Mouse (Mus musculus) hindbrain, embryonic 14.5 days (tissue): ENCODE data around the gene H2-Eb2. TPM values are rescaled to one million over a fixed set of nuclear protein-coding genes. Genes with fewer than 3 reads are reported as not detected.

ENCODE experiments used
- ATAC-seq: fragments of 200-750 bp; cut with Nextera tagmentation; 2 replicates; pipeline ENCODE4 v1.8.0; 2017; ENCODE audit warnings: moderate number of reproducible peaks, mild to moderate bottlenecking, moderate TSS enrichment, moderate library complexity; ENCODE audit not compliant: low FRiP score
- DNase-seq: peaks from one replicate; pipeline ENCODE4 v3.0.0-alpha.2; 2015; ENCODE audit warnings: low spot score
- H3K27ac ChIP-seq: fragments of 300-500 bp; sonication (generic); 2 replicates; pipeline ENCODE4 v1.5.1; 2014; ENCODE audit warnings: mild to moderate bottlenecking, moderate library complexity
- H3K27me3 ChIP-seq: fragments of 300-500 bp; sonication (generic); 2 replicates; pipeline ENCODE4 v1.6.1; 2014; ENCODE audit warnings: mild to moderate bottlenecking, low read length, mixed read lengths; ENCODE audit not compliant: control insufficient read depth, insufficient read depth
- H3K36me3 ChIP-seq: fragments of 300-500 bp; sonication (generic); replicated peaks from 2 replicates; pipeline ENCODE4 v1.6.1; 2014; ENCODE audit not compliant: control insufficient read depth, insufficient read depth
- H3K4me1 ChIP-seq: fragments of 300-500 bp; sonication (generic); replicated peaks from 2 replicates; pipeline ENCODE4 v1.6.1; 2014; ENCODE audit warnings: antibody characterized with exemption, low read length, mixed read lengths; ENCODE audit not compliant: control insufficient read depth, insufficient read depth
- H3K4me2 ChIP-seq: fragments of 300-500 bp; sonication (generic); replicated peaks from 2 replicates; pipeline ENCODE4 v1.6.1; 2014; ENCODE audit warnings: mild to moderate bottlenecking, moderate library complexity
- H3K4me3 ChIP-seq: fragments of 300-500 bp; sonication (generic); replicated peaks from 2 replicates; pipeline ENCODE4 v1.5.1; 2014; ENCODE audit warnings: mild to moderate bottlenecking, low read length
- H3K9ac ChIP-seq: fragments of 300-500 bp; sonication (generic); 2 replicates; pipeline ENCODE4 v1.6.1; 2014
- H3K9me3 ChIP-seq: fragments of 300-500 bp; sonication (generic); 2 replicates; pipeline ENCODE4 v1.6.1; 2016; ENCODE audit warnings: low read length; ENCODE audit not compliant: control insufficient read depth
- WGBS: fragments of 180-500 bp; shearing (Covaris S2); extraction: QIAGEN DNeasy Blood & Tissue Kit; methylation state at CpG from one replicate; pipeline ENCODE4 v1.1.7; 2014; 5-methylcytosine and 5-hydroxymethylcytosine counted together
- polyA plus RNA-seq: library from polyadenylated mRNA; unstranded; fragments of >200 nt; fragmentation: Nextera tagmentation; extraction: Ambion mirVana; gene quantifications from 2 replicates; pipeline ENCODE4 v1.2.1, GENCODE M21; 2014

The H2-Eb2 gene
- polyA plus RNA-seq, 1 experiment from 2014 or later = 0.12 TPM

DNA sequence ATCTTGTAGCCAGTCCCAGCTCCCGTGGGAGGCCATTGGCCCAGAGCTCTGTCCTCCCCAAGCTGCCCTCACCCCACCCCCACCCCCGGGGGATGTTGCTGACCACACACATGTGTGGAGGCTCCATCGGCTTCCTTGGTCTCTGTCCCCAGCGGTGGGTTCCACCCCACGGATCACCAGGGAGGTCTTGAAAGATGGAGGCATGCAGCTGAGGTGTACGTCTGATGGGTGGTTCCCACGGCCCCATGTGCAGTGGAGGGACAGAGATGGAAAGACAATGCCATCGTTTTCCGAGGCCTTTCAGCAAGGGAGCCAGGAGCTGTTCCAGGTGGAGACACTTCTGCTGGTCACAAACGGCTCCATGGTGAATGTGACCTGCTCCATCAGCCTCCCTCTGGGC, 39.6 kb downstream of the H2-Eb2 start:
- no peaks in the 10 kb centered on the region for H3K4me1 ChIP-seq
- no peak overlapping the region for H3K4me3 ChIP-seq
- DNase-seq (no peak), ATAC-seq (no peak)
- H3K27ac ChIP-seq = no peak overlapping the region
- H3K27me3 ChIP-seq = no peaks in the 10 kb centered on the region
- no peaks in the 10 kb centered on the region for H3K9me3 ChIP-seq
- no peak overlapping the region for H3K9ac ChIP-seq
- no peak overlapping the region for H3K4me2 ChIP-seq
- 75% methylated on average over 10 of the region's 10 CpGs for WGBS
- no peaks in the 10 kb centered on the region for H3K36me3 ChIP-seq

DNA sequence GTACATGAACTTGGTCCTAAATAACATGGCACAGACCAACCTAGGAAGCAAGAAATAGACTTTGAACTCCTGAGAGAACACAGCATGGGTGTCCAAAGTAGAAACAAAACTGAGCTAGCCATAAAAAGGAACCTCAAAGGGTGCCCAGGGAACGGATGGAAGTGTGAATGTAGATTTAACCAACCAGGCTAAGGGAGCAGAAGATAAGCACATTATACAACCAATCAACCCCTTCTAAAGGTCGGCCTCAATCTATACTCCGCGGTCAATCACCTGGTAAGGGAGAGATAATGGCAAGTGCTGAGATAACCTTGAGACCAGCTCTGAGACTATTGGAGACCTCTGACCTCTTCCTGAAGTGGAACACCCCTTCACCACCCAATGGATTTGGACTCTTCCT, 45.1 kb downstream of the H2-Eb2 start:
- Histone ChIP-seq H3K36me3 (no peaks in the 10 kb centered on the region), H3K4me2 (no peak overlapping the region), H3K9ac (no peak overlapping the region), H3K4me3 (no peak overlapping the region), H3K27me3 (no peaks in the 10 kb centered on the region), H3K9me3 (no peaks in the 10 kb centered on the region), H3K4me1 (no peaks in the 10 kb centered on the region), H3K27ac (no peak overlapping the region)
- ATAC-seq = no peak
- WGBS = 90% methylated on average over 4 of the region's 4 CpGs
- DNase-seq = no peak

DNA sequence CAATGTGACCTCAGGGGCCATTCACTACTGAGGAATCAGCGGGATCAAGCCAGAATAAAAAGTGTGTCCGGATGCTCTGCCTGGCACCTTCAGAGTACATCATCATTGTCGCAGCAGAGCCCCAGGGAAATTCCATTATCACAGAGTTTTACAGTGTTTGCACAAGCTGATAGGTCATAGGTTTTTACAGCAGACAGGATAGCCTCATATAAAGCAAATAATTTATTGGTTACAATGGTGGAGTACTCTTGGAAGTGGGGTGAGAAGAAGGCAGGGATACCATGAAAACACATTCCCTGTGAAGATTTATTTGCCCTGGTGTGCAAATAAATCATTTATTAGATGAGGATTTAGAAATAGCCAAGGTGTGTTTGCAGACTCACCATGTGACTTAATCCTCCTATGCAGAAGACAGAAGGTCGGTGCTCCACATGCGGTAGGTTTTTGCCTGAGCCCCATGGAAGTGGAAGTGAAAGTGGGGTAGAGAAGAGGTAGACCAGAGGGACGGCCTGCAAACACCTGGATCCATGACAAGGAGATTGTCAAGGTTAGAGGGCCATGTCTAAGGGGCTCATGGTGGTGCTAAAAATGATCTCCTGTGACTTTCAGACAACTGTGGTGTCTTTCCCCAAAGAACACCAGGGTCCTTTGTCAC, 47.7 kb downstream of the H2-Eb2 start:
- no peaks in the 10 kb centered on the region for H3K27me3 ChIP-seq
- no peak overlapping the region for H3K4me2 ChIP-seq
- no peak overlapping the region for H3K4me3 ChIP-seq
- H3K36me3 ChIP-seq = no peaks in the 10 kb centered on the region
- H3K9me3 ChIP-seq = no peaks in the 10 kb centered on the region
- H3K4me1 ChIP-seq = no peaks in the 10 kb centered on the region
- H3K27ac ChIP-seq = no peak overlapping the region
- H3K9ac ChIP-seq = no peak overlapping the region
- 82% methylated on average over 6 of the region's 6 CpGs for WGBS
- ATAC-seq (no peak), DNase-seq (no peak)

DNA sequence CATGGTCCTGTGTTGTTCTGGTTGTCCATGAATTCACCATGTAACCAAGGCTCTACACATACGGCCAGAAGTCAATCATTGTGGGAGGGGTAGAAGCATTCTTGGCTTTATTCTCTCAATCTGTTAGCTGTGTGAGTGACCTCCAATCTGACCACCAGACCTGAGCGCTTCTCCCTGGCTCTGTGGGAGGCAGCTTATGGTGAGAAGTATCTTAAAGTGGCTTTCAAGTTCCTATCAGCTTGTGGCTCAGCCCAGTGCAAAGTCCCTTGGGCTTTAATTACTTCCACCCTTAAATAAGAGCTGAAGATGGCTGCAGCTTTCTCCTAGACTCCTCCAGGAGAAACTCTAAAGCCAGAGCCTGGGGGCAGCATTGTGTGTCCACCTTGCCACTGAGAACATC, 51.4 kb downstream of the H2-Eb2 start, which contains the start of gene Btnl1:
Btnl1 (plus strand) TSS at position 286 of the 400 bp plus-strand sequence.
- H3K36me3 ChIP-seq = no peaks in the 10 kb centered on the region
- H3K27me3 ChIP-seq = no peaks in the 10 kb centered on the region
- no peak within 1 kb of the TSS for H3K4me2 ChIP-seq
- H3K4me1 ChIP-seq = no peaks in the 10 kb centered on the region
- ATAC-seq (no peak), DNase-seq (no peak)
- no peak within 1 kb of the TSS for H3K27ac ChIP-seq
- no peak within 1 kb of the TSS for H3K9ac ChIP-seq
- no peak within 1 kb of the TSS for H3K4me3 ChIP-seq
- H3K9me3 ChIP-seq = no peaks in the 10 kb centered on the region
- WGBS = 80% methylated on average over 2 of the region's 2 CpGs

DNA sequence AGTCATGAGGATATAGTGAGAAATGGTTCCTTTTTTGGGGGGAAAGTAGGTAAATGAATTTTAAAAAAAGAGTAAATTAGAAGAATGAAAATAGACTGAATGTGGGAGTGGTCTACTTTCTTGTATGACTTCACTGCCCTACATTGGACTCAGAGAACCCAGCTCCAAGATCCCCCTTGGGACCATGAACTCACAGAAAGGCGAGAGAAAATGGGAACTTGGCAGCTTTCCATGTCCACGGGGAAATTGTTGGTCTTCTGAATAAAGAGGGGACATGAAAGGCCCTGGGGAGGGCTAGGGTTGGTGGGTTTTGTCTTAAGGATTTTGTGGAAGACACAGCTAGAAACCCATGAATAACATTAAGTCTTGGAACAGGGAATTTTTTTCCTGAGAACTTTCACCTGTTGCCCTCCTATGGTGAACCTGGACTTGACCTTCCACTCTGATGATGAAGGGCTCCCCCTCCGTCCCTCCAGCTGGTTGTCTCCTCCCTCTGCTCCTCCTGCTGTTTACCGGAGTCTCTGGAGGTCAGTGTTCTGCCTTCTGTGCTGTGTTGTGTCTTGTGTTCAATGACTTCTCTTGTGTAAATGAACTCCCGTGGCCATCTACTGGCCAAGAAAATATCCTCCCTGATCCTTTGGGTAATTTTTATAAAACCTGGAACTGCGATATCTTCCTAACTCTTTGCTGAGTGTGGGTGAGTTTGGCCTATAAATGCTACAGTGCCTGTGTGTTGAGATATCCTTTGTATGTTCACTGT, 52.2 kb downstream of the H2-Eb2 start:
- ATAC-seq (no peak), DNase-seq (no peak)
- no peaks in the 10 kb centered on the region for H3K4me1 ChIP-seq
- no peaks in the 10 kb centered on the region for H3K27me3 ChIP-seq
- WGBS = 59% methylated on average over 6 of the region's 6 CpGs
- no peak overlapping the region for H3K9ac ChIP-seq
- H3K36me3 ChIP-seq = no peaks in the 10 kb centered on the region
- H3K27ac ChIP-seq = no peak overlapping the region
- no peak overlapping the region for H3K4me2 ChIP-seq
- H3K9me3 ChIP-seq = no peaks in the 10 kb centered on the region
- no peak overlapping the region for H3K4me3 ChIP-seq

DNA sequence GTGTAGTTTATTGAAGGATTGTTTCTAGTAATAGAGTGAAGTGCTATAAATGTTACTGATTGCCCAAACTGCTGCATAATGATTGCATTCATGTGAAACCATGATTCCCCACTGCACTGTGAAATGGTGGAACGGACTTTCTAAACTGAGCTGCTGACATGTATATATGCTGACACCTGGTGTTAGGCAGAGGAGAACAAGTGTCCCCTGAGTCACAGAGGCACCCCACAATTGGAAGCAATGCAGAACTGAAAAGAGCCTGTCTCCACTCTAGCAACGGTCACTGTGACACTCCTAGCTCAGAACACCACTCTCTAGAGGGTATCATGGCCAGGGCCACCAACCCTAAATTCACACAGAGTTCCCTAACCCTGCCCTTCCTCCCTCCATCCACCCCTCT, 53.3 kb downstream of the H2-Eb2 start:
- H3K4me1 ChIP-seq = no peaks in the 10 kb centered on the region
- no peak overlapping the region for H3K4me3 ChIP-seq
- no peak for DNase-seq
- no peak overlapping the region for H3K4me2 ChIP-seq
- no peak overlapping the region for H3K9ac ChIP-seq
- no peaks in the 10 kb centered on the region for H3K36me3 ChIP-seq
- no peaks in the 10 kb centered on the region for H3K9me3 ChIP-seq
- 75% methylated on average over 2 of the region's 2 CpGs for WGBS
- no peak overlapping the region for H3K27ac ChIP-seq
- no peak for ATAC-seq
- H3K27me3 ChIP-seq = no peaks in the 10 kb centered on the region

DNA sequence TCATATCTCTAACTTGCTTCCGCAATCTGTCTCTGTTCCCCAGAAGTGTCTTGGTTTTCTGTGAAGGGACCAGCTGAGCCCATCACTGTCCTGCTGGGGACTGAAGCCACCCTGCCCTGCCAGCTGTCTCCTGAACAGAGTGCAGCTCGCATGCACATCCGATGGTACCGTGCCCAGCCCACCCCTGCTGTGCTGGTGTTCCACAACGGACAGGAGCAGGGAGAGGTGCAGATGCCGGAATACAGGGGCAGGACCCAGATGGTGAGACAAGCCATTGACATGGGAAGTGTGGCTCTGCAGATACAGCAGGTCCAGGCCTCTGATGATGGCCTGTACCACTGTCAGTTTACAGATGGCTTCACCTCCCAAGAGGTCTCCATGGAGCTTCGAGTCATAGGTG, 54.0 kb downstream of the H2-Eb2 start:
- Histone ChIP-seq H3K27me3 (no peaks in the 10 kb centered on the region), H3K9ac (no peak overlapping the region), H3K9me3 (no peaks in the 10 kb centered on the region), H3K4me3 (no peak overlapping the region), H3K4me2 (no peak overlapping the region), H3K27ac (no peak overlapping the region), H3K4me1 (no peaks in the 10 kb centered on the region), H3K36me3 (no peaks in the 10 kb centered on the region)
- no peak for DNase-seq
- ATAC-seq = no peak
- 69% methylated on average over 7 of the region's 7 CpGs for WGBS

DNA sequence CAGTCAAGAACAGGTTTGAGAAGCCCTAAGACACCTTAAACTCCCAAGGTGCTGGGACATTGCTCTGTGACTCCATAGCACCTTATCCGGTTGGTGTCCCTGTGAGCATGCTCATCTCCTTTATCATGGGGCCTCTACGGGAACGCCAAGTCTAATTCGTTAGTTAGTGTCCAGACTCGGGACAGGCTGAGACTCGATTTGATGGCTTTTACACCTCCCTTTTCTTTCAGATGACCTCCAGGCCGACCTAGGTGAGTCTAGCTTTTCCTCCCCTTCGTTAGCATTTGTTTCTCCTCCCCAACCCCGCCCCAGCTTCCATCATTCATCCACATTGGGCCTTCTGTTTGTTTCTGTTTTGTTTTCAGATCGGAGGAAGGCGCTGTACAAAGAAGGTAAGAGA, 56.4 kb downstream of the H2-Eb2 start:
- Histone ChIP-seq H3K9me3 (no peaks in the 10 kb centered on the region), H3K4me3 (no peak overlapping the region), H3K27ac (no peak overlapping the region), H3K27me3 (no peaks in the 10 kb centered on the region), H3K4me1 (no peaks in the 10 kb centered on the region), H3K36me3 (no peaks in the 10 kb centered on the region), H3K4me2 (no peak overlapping the region), H3K9ac (no peak overlapping the region)
- DNase-seq (no peak), ATAC-seq (no peak)
- 76% methylated on average over 11 of the region's 11 CpGs for WGBS

DNA sequence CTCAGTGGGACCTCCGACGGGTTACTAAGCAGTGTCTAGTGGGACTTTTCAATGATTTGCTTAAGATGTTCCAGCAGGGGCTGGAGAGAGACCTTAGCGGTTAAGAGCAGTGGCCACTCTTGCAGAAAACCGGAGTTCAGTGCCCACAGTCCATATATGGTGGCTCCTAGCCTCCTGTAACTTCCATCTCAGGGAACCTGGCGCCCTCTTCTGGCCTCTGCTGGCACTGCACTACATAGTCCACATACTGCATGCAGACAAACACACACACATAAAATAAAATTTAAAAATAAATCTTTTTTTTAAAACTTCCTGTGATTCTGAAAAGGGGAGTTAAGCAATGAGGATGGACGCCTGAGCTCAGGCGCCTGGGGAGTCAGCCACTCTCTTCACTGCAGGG, 57.7 kb downstream of the H2-Eb2 start:
- H3K9me3 ChIP-seq = no peaks in the 10 kb centered on the region
- WGBS = 79% methylated on average over 7 of the region's 7 CpGs

More for the DNA sequence above, 57.7 kb downstream of the H2-Eb2 start:
- Histone ChIP-seq H3K27me3 (no peaks in the 10 kb centered on the region), H3K4me3 (no peak overlapping the region), H3K4me1 (no peaks in the 10 kb centered on the region), H3K4me2 (no peak overlapping the region), H3K9ac (no peak overlapping the region), H3K27ac (no peak overlapping the region), H3K36me3 (no peaks in the 10 kb centered on the region)
- DNase-seq = no peak
- no peak for ATAC-seq
